Mouse (Mus musculus) olfactory bulb, adult 2 months (tissue): ENCODE data around the gene Btbd3. TPM values are rescaled to one million over a fixed set of nuclear protein-coding genes. Genes with fewer than 3 reads are reported as not detected.

ENCODE experiments used
- H3K27ac ChIP-seq: fragments of 200-500 bp; 2 replicates; pipeline ENCODE4 v1.5.1; 2012; ENCODE audit warnings: low read depth, low read length; ENCODE audit not compliant: insufficient read depth
- H3K4me1 ChIP-seq: fragments of 200-500 bp; 2 replicates; pipeline ENCODE4 v1.6.1; 2012; ENCODE audit warnings: low read length; ENCODE audit not compliant: control insufficient read depth, insufficient read depth
- H3K4me3 ChIP-seq: fragments of 200-500 bp; 2 replicates; pipeline ENCODE4 v1.5.1; 2012; ENCODE audit warnings: mild to moderate bottlenecking, low read depth, low read length, moderate library complexity; ENCODE audit not compliant: insufficient read depth
- CTCF ChIP-seq: fragments of 200-500 bp; IDR thresholded peaks from 2 replicates; pipeline ENCODE4 v1.5.1; 2012; ENCODE audit warnings: low read depth, mild to moderate bottlenecking, low read length, moderate library complexity; ENCODE audit not compliant: insufficient read depth
- POLR2A ChIP-seq: fragments of 200-500 bp; IDR thresholded peaks from 2 replicates; pipeline ENCODE4 v1.6.1; 2012; ENCODE audit warnings: mild to moderate bottlenecking, low read depth, low read length, moderate library complexity; ENCODE audit not compliant: insufficient read depth
- WGBS: fragments of 180-500 bp; shearing (Covaris S2); methylation state at CpG from one replicate; pipeline ENCODE4 v1.1.7; 2018; 5-methylcytosine and 5-hydroxymethylcytosine counted together
- polyA plus RNA-seq: library from polyadenylated mRNA; stranded (reverse); fragments of >200 nt; gene quantifications from 2 replicates; pipeline ENCODE4 v1.2.4, GENCODE M21; 2012; ENCODE audit warnings: low replicate concordance; ENCODE audit not compliant: missing spikeins, insufficient read depth, insufficient read length

Btbd3 gene
- polyA plus RNA-seq, 1 experiment: not detected

- Histone ChIP-seq H3K27ac (no peak overlapping the region), H3K4me3 (no peak overlapping the region), H3K4me1 (peaks cover 3% of the 10 kb centered on the region; the same call in 1 of the 2 replicates)
- TF ChIP-seq CTCF (no peak), POLR2A (no peak)
- WGBS: 78% methylated on average over 1 of the region's 1 CpGs
Measured at GRCm38 (mm10) chr2:138590307-138590706, 333.9 kb downstream of the Btbd3 start.

- Histone ChIP-seq H3K27ac (no peak overlapping the region), H3K4me1 (no peaks in the 10 kb centered on the region), H3K4me3 (no peak overlapping the region)
- TF ChIP-seq CTCF: no peak
- no peak for TF ChIP-seq POLR2A
Measured at GRCm38 (mm10) chr2:138612361-138612760, 356.0 kb downstream of the Btbd3 start.

- Histone ChIP-seq H3K4me1 (no peaks in the 10 kb centered on the region), H3K27ac (no peak overlapping the region), H3K4me3 (no peak overlapping the region)
- WGBS: 89% methylated on average over 5 of the region's 5 CpGs
- TF ChIP-seq POLR2A: no peak
- TF ChIP-seq CTCF: no peak
Measured at GRCm38 (mm10) chr2:138617501-138617900, 361.1 kb downstream of the Btbd3 start.
